Mouse (Mus musculus): ENCODE data around the gene Gm28845. TPM values are rescaled to one million over a fixed set of nuclear protein-coding genes. Genes with fewer than 3 reads are reported as not detected.
A peak's percentile ranks its signal among the peaks of the same experiment; 100 is the strongest.

Gene Gm28845
- polyA plus RNA-seq, 1 experiment = not detected

DNA sequence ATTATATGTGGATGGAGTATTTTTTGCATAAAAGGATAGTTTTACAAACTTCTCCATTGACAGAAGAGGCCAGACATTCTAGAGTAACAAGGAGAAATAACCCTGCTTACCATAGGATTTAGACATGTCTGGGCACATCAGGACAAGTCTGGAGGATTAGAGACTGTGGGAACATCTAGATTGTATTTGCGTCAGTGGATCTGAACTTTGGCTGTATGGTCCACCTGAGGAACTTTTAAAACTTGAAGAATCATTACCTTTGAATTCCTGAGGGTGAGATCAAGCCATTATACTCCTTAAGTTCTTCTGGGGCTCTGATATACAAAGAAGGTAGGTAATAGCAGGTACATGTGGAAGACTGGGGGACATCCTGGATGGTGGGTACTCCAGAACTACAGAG, 12.3 kb upstream of the Gm28845 start:
- no peak overlapping the region for H3K27ac ChIP-seq (ENCODE audit: insufficient read depth, low read depth, low read length)
- H3K4me1 ChIP-seq (ENCODE audit: control insufficient read depth, insufficient read depth, low read length) = no peaks in the 10 kb centered on the region
- no peak overlapping the region for H3K4me3 ChIP-seq (ENCODE audit: insufficient read depth, low read length)
- TF ChIP-seq CTCF (IDR thresholded peaks at IDR 0.05; ENCODE audit: low read depth, low read length) = no peak
- TF ChIP-seq POLR2A (IDR thresholded peaks at IDR 0.05; ENCODE audit: borderline replicate concordance, low read depth, low read length) = no peak

DNA sequence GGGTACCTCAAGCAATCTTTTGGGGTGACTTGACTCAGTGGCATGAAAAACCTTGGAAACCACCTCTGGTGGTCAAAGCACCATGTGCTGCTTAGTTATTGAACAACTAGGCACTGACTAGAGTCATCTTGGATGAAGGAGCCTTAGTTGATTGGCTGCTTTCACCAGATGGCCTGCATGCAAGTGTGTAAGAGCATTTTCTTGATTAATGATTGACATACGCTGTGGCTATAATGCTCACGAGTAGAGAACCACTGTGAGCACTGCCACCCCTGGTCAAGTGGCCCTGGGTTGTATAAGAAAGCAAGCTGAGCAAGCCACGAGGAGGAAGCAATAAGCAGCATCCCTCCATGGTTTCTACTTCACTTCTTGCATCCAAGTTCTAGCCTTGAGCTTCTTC, 10.9 kb upstream of the Gm28845 start:
- no peaks in the 10 kb centered on the region for H3K4me1 ChIP-seq (ENCODE audit: control insufficient read depth, insufficient read depth, low read length)
- TF ChIP-seq POLR2A (IDR thresholded peaks at IDR 0.05; ENCODE audit: borderline replicate concordance, low read depth, low read length) (no peak), CTCF (IDR thresholded peaks at IDR 0.05; ENCODE audit: low read depth, low read length) (no peak)
- H3K27ac ChIP-seq (ENCODE audit: insufficient read depth, low read depth, low read length) = no peak overlapping the region
- H3K4me3 ChIP-seq (ENCODE audit: insufficient read depth, low read length) = no peak overlapping the region

DNA sequence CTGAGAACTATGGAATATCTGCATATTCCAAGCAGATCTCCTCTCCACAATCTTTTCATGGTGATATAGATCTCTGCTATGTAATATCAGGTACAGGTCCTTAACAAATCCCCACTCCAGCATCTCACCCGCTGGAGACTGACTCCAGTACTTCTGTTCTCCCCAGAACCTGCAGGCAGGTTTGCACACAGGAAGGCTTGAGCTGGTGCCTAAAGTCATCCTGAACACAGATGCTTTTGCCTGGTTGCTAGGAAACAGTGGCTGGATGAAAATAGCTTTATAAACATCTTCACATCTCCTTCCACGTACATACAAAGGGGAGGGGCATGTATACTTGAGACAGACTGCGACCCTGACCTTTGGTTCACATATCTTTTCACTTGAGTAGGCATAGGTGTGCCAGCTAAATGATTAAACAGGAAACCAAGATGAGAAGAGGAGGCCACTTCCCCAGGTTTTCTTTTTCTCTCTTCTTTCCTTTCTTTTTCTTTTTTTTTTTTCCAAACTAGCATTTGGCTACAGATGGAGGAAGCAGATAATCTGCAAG, 10.3 kb upstream of the Gm28845 start:
- no peaks in the 10 kb centered on the region for H3K4me1 ChIP-seq (ENCODE audit: control insufficient read depth, insufficient read depth, low read length)
- TF ChIP-seq POLR2A (IDR thresholded peaks at IDR 0.05; ENCODE audit: borderline replicate concordance, low read depth, low read length) (no peak), CTCF (IDR thresholded peaks at IDR 0.05; ENCODE audit: low read depth, low read length) (no peak)
- H3K4me3 ChIP-seq (ENCODE audit: insufficient read depth, low read length) = no peak overlapping the region
- H3K27ac ChIP-seq (ENCODE audit: insufficient read depth, low read depth, low read length) = no peak overlapping the region

DNA sequence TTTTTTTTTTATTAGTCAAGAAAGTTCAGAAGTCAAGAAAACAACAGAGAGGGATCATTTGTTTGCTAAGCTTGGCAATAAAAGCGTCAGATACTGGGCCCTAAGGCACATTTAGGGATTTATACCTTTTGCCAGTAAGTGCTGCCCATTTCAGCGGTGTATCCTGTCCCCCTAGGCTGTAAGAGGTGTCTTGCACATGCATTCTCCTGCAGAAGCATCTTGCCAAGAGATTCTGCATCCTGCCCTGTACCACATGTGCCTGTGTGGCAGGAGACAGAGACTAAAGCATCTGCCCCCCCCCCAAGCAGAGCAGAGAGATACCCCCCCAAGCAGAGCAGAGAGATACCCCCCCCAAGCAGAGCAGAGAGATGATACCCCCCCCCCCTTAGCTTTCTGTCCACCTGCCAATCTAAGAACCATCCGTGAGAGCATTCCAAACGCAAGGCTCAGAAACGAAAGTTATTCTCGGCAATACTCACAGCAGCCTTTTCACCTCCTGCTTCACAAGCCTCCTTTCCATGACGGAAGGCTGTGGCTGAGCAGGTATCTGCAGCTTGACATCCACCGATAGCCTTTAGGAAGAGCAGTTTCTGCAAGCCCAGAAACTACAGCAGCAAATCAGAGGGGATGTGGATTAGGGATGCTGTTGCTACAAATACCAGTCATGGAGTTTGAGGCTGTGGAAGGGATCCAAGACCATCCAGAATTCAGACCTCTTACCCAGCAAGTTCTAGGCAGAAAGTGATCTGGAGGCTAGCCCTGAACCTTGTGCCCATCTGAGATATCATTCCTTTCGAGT, 3.4 kb upstream of the Gm28845 start, which contains the start of gene D630023F18Rik:
D630023F18Rik (minus strand) TSS at position 641 of the 799 bp plus-strand sequence.
- Histone ChIP-seq H3K4me3 (ENCODE audit: insufficient read depth, low read length) (no peak within 1 kb of the TSS), H3K27ac (ENCODE audit: insufficient read depth, low read depth, low read length) (no peak within 1 kb of the TSS), H3K4me1 (ENCODE audit: control insufficient read depth, insufficient read depth, low read length) (no peaks in the 10 kb centered on the region)
- TF ChIP-seq CTCF (IDR thresholded peaks at IDR 0.05; ENCODE audit: low read depth, low read length) (no peak), POLR2A (IDR thresholded peaks at IDR 0.05; ENCODE audit: borderline replicate concordance, low read depth, low read length) (no peak)

DNA sequence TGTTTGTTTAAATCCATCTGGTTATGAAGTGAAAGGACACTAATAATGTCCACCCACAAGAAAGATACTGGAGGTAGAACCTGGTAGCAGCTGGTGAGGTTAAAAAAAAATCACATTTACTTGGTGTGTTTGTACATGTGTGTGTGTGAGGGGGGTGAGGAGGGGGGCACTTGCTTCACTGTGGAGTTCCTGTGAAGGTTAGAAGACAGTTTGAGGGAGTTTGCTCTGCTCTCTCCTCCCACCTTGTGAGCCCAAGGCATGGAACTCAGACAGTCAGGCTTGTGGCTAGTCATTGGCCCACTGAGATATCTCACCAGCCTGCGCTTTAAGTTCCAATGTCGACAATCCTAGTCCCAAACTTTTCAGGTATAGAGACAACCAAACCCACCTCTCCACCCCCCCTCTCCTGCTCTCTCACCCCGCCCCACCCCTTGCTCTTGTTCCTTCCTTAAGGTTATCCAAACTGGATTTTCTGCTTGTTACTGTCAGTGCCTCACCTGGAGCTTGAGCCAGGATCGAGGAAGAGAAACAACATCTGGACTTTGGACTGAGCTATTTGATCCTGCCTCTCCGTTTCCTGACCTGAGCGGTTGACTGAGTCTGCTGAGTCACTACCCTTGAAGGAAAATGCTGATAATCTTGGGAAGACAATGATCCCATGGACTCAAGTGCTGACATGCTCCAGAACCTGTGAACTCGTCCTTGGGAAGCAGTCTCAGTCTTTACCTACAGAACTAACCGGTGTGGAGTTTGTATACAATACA, 1.0 kb downstream of the Gm28845 start:
- TF ChIP-seq CTCF (IDR thresholded peaks at IDR 0.05; ENCODE audit: low read depth, low read length) (no peak), POLR2A (IDR thresholded peaks at IDR 0.05; ENCODE audit: borderline replicate concordance, low read depth, low read length) (no peak)
- no peak overlapping the region for H3K27ac ChIP-seq (ENCODE audit: insufficient read depth, low read depth, low read length)
- no peak overlapping the region for H3K4me3 ChIP-seq (ENCODE audit: insufficient read depth, low read length)
- peaks cover 4% of the 10 kb centered on the region for H3K4me1 ChIP-seq (ENCODE audit: control insufficient read depth, insufficient read depth, low read length)

DNA sequence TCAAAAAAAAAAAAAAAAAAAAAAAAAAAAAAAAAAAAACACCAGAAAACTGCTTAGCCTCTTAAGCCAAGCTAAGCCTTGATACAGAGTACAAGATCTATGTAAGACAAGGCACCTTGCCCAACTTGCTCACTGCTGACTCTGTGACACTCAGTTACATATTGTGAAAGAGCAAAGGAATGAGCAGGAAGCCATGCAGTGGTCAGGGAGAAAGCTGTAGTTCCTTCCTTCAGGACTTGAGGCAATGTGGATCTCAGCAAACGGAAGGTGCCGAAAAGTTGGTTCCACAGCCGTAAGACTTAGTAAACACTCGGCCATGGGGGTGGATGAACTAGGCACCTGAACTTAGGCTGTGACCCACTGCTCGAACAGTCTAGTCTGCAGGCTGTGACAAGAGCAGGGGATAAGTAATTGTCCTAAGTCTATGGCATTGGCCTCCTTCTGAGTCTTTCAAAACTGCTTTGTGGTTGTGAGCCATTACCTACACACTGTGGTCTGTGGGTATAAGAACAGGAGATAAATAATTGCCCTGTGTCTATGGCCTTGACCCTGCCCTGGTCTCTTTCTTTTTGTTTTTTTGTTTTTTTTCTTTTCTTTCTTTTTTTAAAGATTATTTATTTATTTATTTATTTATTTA, 5.7 kb downstream of the Gm28845 start:
- Histone ChIP-seq H3K4me1 (ENCODE audit: control insufficient read depth, insufficient read depth, low read length) (peaks cover 30% of the 10 kb centered on the region), H3K27ac (ENCODE audit: insufficient read depth, low read depth, low read length) (peak overlapping the region; percentile 91), H3K4me3 (ENCODE audit: insufficient read depth, low read length) (no peak overlapping the region)
- no peak for TF ChIP-seq CTCF (IDR thresholded peaks at IDR 0.05; ENCODE audit: low read depth, low read length)
- TF ChIP-seq POLR2A (IDR thresholded peaks at IDR 0.05; ENCODE audit: borderline replicate concordance, low read depth, low read length) = no peak

DNA sequence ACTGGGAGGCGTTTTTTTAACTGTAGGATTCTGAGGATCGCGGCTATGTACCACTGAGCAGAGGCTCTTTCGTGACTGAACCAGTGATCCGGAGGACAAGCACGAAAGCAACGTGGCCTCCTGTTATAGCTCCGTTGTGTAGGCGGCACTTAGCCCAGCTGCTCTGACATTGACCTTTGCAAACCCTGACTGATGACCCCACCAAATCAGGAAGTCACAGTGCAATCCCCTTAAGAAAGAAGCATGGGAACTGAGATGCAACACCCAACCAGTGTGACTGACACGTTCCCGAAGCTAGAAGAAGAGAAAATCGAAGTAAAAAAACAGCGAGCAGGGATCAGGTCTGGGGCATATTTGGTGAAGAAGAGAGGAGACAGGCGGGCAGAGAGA, 6.6 kb downstream of the Gm28845 start:
- TF ChIP-seq CTCF (IDR thresholded peaks at IDR 0.05; ENCODE audit: low read depth, low read length) = no peak
- TF ChIP-seq POLR2A (IDR thresholded peaks at IDR 0.05; ENCODE audit: borderline replicate concordance, low read depth, low read length) = no peak
- no peak overlapping the region for H3K4me3 ChIP-seq (ENCODE audit: insufficient read depth, low read length)
- peak overlapping the region; percentile 79 for H3K27ac ChIP-seq (ENCODE audit: insufficient read depth, low read depth, low read length)
- H3K4me1 ChIP-seq (ENCODE audit: control insufficient read depth, insufficient read depth, low read length) = peaks cover 37% of the 10 kb centered on the region

DNA sequence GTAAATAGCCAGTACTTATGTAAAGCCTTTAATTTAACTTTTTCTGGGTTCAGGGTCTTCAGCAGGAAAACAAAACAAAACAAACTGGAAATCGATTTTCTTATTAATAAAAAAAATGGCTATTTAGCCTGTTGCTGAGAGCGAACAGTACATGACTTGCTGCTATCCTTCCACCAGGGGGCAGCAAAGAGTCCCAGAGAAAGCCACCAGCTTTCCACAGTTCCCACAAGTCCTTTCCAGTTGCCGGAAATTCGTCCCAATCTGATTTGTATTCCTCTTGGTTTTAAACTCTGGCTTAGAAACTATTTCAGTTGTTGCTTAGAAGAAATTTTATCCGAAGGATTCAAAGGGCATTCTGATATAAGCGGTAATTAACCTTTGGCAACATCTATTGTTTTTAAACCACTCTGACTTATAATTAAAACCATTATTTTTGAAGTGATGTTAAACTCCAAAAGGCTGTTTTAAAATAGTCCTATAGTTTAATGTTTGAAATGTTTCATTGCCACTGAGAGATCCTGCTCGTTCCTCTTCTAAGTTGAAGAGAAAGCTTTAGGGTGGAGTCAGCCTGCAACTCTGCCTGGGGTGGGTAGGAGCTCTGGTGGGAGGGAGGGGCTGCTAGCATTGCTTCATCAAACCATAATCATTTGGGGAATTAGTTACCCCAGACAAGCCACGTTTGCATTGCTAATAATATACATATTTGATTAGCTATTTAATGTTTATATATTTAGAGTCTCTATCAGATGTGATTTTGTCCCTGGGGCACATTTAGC, 7.1 kb downstream of the Gm28845 start:
- TF ChIP-seq POLR2A (IDR thresholded peaks at IDR 0.05; ENCODE audit: borderline replicate concordance, low read depth, low read length) = no peak
- peak; percentile 83 for TF ChIP-seq CTCF (IDR thresholded peaks at IDR 0.05; ENCODE audit: low read depth, low read length)
- H3K27ac ChIP-seq (ENCODE audit: insufficient read depth, low read depth, low read length) = peak overlapping the region; percentile 79

More for the DNA sequence above, 7.1 kb downstream of the Gm28845 start:
- peaks cover 39% of the 10 kb centered on the region for H3K4me1 ChIP-seq (ENCODE audit: control insufficient read depth, insufficient read depth, low read length)
- H3K4me3 ChIP-seq (ENCODE audit: insufficient read depth, low read length) = no peak overlapping the region

Data from bone marrow macrophage, adult 2 months (primary cell).